ENCODE assay signal across 21 mouse cellular contexts in genomic region chr1:169949981-169950380, GRCm38 (mm10). TPM values are rescaled to one million over a fixed set of nuclear protein-coding genes. Genes with fewer than 3 reads are reported as not detected.
"Had no signal": no experiment of that assay in that cellular context is flagged by ENCODE, and none has a peak within 500 bp of the region (broad histone marks: within the 10 kb centered on the region; RNA-seq: fewer than 3 reads in every experiment).

No protein-coding gene starts in this region.

- H3K27me3 ChIP-seq: limb, embryonic 13.5 days; liver, embryonic 12.5 days; liver, embryonic 15.5 days; lung, embryonic 15.5 days; megakaryocyte, embryonic 14.5 days; midbrain, embryonic 13.5 days; neural tube, embryonic 13.5 days; stomach, embryonic 15.5 days had no signal

- H3K4me3 ChIP-seq: layer of hippocampus, adult 2 months; limb, embryonic 10.5 days; limb, embryonic 13.5 days; liver, embryonic 12.5 days; liver, embryonic 15.5 days; lung, embryonic 15.5 days; megakaryocyte, embryonic 14.5 days; midbrain, embryonic 10.5 days; midbrain, embryonic 13.5 days; myocyte; neural tube, embryonic 13.5 days; stomach, embryonic 15.5 days had no signal

- H3K9me3 ChIP-seq: limb, embryonic 10.5 days; liver, embryonic 12.5 days; liver, embryonic 15.5 days; lung, embryonic 15.5 days; midbrain, embryonic 10.5 days; stomach, embryonic 15.5 days had no signal

- DNase-seq: layer of hippocampus, adult 9-11 months; lung, adult 18-20 months; retina, postnatal 1 day; right cerebral cortex, postnatal 25 days; spleen, adult 18-20 months had no signal

- H3K27ac ChIP-seq: kidney, postnatal 0 days; layer of hippocampus, adult 2 months; limb, embryonic 10.5 days; limb, embryonic 13.5 days; liver, embryonic 12.5 days; liver, embryonic 15.5 days; lung, embryonic 15.5 days; midbrain, embryonic 10.5 days; midbrain, embryonic 13.5 days; neural tube, embryonic 13.5 days; stomach, embryonic 15.5 days had no signal

- H3K9ac ChIP-seq: limb, embryonic 13.5 days; liver, embryonic 12.5 days; liver, embryonic 15.5 days; lung, embryonic 15.5 days; midbrain, embryonic 13.5 days; neural tube, embryonic 13.5 days; stomach, embryonic 15.5 days had no signal

- ATAC-seq: liver, embryonic 12.5 days; midbrain, embryonic 13.5 days; midbrain, embryonic 16.5 days had no signal

- H3K4me1 ChIP-seq: limb, embryonic 10.5 days; liver, embryonic 12.5 days; liver, embryonic 15.5 days; megakaryocyte, embryonic 14.5 days; midbrain, embryonic 10.5 days; midbrain, embryonic 13.5 days; neural tube, embryonic 13.5 days; stomach, embryonic 15.5 days had no signal

- H3K4me2 ChIP-seq: limb, embryonic 13.5 days; liver, embryonic 12.5 days; liver, embryonic 15.5 days; lung, embryonic 15.5 days; midbrain, embryonic 13.5 days; neural tube, embryonic 13.5 days; stomach, embryonic 15.5 days had no signal

RNA-seq across cellular contexts. Expression of gene Ccdc190, which starts 21.5 kb away (rescaled TPM):
- total RNA-seq: monocyte, adult 5-6 weeks; neutrophil, adult 5-6 weeks had no signal
- polyA plus RNA-seq: limb, embryonic 10.5 days; liver, embryonic 12.5 days; liver, embryonic 15.5 days; lung, embryonic 15.5 days; myocyte had no signal
